Mouse (Mus musculus): ENCODE results near the gene Lrmda. TPM values are rescaled to one million over a fixed set of nuclear protein-coding genes. Genes with fewer than 3 reads are reported as not detected.

Lrmda gene
- 1 to 10 TPM; 3.6 to 4.9 TPM for total RNA-seq (2021)
- long read RNA-seq, experiment 1: 0 reads
- long read RNA-seq, experiment 2, partial matches to known transcripts: 0 of 1 reads
- long read RNA-seq, experiment 2, other reads (novel, unspliced or antisense): 0 of 1 reads

DNA sequence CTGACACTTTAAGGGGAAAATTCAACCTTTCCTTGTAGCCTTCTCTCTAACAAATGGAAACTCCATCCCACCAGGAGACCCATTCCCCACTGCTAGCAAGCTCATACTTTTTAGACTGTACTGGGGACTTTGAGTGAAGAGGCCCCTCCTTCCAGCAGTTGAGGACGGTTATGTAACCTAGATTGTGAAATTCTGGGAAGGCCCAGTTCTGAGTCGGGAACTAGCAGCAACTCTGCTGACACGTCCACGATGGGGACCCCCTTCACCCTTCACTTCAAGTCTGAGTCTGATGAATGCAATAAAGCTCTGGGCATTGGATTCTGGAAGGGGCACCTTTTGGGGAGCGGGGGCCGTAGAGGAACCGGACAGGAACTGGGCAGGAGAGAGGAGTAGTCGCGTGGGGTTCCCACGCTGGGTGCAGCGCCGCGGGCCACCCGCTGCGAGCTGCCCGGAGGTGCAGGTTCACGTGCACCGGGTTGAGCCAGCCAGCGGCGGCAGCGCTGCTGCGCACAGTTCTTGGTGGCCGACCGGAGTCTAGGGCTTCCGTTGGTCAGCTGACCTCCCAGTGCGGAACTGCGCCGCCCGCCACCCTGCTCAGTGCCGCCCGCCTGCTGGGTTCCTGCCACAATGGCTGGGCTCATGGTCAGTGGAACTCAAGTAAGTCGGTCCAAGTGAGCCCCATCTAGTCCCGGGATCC lies at the start of gene Lrmda:
Gene Lrmda, plus strand, starts transcription at position 461 of the 697 bp plus-strand sequence.
- peak; percentile 87 for DNase-seq

DNA sequence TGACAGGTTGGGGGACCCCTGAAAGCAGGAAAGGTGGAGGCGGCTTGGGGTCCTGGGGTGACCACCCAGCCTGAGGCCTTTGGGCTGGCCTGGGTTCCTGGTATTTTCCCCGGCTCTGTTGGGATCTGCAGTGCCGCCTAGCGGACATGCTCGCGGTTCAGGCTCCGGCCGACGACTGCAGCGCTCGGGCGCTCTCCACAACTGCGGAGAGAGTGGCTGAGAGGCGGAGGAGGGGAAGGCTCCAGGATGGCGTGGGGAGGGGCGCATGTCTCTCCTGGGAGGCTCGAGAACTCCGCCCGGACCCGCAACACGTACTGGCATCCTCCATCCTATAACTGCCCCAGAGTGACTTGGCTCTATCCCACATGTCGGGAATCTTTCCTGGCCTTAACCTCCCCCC lies 38.0 kb upstream of the Lrmda start:
- DNase-seq: peak; percentile 90

DNA sequence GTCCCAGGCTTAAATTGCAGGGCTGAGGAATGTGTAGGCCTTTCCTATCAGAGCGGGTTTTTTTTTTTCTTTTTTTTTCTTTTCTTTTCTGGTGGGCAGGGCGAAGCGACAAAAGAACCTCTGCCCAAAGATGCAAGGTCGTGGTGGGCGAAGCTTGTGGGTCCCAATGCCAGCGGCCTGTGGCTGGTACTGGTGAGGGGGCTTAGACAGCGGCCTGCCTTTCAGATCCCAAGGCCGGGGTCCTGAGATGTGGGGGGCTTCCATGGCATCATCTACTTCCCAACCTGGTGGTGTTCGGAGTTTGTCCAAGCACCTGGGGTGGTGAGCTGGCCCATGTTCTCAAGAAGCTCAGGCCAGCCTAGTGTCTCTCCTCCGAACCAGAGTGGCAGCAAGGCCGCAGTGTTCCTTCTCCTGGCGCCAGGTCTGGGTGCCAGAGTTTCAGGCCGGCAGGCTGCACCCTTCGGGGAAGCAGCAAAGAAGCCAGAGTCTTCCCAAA lies 37.4 kb upstream of the Lrmda start:
- no peak for DNase-seq

DNA sequence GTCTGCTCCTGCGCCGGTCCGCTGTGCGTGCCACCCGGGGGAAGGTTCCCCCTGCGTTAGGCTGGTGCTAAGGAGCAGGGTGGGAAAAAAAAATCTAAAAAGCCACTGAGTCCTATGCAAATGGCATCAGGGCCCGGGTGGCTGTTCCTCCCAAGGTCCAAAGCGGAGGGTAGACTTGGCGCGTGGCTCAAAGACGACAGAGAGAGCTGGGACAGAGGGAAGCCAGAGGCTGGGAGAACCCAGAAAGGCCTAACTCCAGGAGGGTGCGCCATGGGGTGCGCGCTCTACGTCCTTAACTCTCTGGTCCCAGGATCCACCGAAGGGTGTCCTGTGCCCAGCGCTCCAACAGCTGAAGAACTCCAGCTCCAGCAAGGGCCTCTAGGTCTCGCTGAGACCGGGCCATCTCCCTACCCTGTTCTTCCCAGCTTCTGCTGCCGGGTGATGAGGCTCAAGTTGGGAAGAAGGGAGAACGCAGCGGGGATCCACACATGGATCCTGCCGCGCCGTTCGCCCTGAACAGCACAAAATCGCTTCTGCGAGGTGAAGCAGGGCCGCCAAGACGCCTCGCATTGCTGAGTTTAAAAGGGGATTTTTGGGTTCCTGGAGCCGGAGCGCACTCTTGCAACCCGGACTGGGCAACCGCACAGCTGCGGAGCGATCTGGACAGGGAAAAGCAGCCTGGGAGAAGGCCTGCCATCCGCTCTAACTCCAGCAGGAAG lies 36.8 kb upstream of the Lrmda start:
- peak; percentile 71 for DNase-seq

DNA sequence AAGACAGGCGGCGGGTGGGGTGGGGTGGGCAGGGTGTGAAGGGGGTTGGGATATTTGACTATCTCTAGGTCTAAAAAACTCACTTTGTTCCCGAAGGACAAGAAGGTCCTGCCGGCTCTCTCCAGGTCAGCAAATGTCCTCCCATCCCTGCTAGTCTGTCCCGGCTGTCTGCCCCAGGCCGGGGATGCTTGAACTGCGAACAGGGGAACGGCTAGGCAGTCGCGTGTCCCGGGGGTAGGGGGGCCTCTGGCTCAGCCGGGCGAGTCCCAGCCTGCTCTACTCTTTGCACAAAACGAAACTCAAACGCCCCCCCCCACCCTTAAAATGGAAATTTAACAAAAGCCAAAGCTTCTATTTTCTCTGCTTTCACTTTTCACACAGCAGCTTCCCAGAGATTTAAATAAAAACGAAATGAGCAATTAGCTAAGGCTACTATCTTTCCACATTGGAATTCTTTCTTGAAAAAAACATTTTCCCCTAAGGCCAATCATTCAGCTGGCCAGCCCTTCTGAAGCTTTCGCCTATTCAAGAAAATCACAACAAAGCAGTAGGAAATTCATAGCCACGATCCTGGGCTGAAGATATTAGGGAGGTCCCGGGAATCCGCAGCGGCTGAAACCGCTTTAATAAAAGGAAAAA lies 36.1 kb upstream of the Lrmda start:
- DNase-seq: peak; percentile 64

DNA sequence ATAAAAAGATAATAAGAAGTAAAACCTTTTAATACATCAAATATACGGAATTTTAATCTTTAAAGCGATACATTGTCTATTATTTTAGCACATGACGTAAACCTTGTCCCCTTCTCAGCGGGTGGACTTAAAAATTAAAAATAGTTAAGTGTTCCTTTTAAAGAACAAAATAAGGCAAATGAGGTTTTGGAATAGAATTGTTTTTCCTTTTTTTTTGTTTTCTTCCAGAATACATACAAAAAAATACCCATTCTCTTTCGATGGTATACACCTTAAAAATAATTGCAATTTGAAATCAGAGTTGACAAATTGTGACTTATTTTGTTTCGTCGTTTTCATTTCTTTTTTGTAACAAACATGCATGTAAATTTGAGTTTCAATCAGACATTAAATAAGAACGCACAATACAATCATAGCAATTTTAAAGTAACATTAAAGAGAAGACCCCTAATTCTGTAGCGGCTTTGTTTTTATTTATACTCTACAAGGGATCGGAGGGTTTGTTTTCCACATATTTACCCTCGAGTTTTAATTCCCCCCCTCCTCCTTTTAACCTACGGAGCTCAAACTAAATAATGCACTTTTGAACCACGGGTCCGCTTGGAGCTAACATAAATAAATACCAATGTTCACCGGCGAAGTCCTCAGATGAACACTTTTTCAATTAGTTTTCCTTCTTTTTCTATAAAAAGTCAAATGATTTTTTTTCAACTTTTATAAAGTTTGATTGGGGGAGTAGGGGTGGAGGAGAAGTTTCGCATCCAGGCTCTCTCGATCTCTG lies 35.4 kb upstream of the Lrmda start:
- no peak for DNase-seq

DNA sequence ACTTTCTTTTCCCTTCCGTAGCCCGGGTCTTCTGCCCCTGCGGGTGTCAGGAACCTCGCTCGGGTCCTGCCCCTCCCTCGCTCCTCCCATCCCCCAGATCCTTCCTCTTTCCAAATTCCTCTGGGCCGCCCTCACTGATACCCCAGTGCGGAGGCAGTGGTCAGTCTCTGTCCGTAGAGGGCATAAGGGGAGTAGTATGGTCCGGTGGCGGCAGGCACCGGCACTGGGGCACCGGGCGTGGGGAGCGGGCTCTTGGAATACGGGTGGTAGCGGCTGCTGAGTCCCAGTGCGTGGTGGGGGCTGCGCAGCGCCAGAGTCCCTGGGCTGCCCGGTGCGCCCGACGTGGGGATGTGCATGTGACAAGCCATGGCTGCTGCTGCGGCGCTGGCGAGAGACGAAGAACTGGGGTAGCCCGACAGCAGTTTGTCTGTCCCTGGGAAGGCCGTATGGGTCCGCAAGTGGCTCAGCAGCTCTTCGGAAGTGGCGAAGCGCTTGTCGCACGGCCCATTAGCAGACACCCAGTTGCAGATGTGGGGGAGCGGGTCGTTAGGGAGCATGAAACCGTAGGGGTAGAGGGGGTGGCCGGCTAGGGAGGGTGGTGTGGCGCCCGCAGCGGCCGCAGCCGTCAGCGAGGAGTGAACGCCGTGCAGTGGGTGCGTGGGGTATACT lies 34.6 kb upstream of the Lrmda start:
- peak; percentile 67 for DNase-seq

DNA sequence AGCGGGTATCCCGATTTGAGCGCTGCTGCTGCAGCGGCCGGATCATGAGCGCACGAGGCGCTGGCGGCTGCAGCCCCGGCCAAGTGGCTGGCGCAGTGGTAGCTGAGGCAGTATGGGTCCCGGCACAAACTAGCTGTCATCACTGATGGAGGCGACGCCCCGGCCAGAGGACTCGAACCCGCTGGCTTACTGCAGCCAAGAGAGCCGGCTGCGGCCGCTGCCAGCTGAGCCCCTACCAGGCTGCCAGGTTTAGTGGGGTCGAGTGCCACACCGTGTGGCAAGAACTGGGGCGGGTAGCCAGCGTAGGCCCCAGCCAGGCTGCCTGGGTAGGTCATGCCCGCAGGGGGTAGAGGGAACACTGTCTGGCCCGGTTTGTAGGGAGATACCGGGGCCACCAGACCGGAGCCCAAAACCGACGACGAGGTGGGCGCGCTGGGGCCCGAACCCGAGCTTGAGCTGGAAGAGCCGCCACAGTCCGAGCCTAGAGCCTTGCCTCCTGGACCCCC lies 34.0 kb upstream of the Lrmda start:
- DNase-seq: peak; percentile 58

DNA sequence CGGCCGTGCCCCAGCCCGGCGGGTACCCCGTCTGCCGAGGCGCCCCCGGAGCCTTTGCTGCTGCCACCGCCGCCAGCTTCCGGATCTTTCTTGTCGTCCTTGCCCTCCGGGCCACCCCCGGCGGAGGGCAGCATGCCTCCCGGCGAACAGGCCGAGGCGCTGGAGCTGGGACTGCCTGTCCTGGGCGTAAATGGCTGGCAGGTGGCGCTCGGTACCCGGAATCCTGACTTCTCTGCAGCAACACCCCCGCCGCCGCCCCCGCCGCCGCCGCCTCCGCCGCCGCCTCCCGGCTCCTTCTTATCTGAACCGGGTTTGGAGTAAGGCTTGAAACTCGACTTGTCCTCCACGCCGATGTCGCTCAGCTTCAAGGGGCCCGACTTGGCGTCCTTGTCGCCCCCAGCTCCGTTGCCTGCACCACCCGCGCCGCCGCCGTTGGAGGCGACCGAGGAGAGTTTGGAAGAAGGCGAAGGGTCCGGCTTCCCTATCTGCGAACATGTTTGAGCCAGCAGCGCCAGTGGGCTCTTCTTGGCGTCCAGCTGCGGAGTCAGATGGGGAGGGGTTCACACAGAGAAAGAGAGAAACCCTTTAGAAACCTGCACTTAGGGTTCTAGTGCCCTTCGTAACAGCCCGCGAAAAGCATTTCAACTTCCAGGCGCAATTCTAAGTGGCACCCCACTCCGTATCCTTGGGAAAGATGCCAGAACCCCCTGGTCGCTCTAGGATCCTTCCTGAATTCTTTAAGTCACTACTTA lies 33.4 kb upstream of the Lrmda start:
- DNase-seq: peak; percentile 90

DNA sequence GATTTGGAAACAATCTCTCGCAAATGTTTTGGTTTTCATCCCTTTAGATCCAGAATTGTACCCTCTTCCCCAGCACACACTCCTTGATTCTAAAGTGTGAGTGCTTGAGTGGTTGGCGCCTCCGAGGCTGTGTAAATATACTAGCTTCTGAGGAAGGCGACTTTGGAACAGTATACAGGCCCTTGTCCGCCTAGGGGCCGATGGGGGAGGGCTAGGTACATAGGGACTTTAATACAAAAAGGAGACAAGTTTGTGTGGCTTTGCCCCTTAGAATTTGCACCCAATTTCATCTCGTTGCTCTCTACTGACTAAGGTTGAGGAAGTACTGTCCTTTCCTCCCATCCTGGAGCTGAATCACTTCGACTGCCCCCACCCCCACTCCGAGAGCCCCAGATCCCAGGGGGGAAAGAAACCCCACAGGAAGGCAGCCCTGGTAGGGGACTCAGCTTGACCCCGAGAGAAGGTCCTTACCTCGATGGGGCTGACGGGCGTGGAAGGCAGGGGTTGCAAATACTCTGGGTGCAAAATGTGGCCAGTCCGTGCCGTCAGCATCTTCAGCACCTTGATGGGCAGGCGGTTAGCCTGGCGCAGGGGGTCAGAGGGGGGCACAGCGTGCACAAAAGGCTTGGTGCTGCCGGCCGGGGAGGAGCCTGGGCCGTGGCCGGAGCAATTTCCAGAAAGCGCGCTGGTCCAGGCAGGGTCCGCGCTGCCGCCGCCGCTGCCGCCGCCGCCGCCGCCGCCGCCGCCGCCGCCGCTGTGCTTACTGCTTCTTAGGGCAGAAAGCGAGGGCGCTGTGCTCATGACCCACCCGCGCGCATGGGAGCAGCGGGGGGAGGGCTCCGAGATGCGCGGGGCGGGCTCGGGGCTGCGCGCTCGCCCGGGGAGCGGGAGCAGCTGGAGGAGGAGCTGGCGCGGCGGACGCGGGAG lies 32.5 kb upstream of the Lrmda start:
- DNase-seq: peak; percentile 73

DNA sequence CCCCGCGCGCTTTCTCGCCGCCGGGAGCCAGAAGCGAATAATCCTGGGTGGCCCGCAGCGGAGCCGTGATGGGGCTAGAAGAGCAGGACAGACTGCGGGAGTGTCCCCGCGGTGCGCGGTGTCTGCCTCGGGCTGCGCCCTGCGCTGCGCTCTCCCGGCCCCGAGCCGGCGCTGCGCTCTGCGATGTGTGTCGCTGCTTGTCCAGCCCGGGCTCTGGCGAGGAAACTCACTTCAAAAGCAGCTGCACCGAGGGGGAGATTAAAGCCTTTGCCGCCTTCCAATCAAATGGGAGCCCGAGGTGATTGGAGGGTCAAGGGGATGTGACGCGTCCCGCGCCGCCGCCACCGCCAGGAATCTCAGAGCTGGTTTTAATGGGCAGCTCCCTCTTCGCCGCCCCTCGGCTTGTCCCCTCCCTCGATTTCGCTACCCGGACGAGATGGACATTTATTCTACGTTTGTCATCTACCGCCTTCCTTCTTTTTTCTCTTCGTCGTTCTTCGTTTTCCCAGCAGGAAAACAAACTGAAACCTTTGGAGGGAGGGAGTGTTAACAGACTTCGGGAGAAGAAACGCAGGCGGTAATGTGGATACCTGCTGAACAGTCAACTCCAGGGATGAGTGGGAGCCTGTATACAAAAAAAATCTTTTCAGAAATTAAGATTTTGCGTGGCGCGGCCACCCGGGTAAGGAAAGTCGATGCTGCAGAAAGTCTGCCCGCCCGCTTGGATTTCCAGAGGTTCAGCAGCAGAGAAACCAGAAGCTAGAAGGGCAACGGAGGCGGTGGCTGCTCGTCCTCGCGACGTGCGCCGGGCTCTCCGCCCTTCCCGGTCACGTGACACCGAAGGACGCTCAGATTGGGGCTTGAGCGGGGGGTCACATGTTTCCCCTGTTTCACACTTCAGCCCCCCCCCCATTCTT lies 31.6 kb upstream of the Lrmda start:
- peak; percentile 97 for DNase-seq

DNA sequence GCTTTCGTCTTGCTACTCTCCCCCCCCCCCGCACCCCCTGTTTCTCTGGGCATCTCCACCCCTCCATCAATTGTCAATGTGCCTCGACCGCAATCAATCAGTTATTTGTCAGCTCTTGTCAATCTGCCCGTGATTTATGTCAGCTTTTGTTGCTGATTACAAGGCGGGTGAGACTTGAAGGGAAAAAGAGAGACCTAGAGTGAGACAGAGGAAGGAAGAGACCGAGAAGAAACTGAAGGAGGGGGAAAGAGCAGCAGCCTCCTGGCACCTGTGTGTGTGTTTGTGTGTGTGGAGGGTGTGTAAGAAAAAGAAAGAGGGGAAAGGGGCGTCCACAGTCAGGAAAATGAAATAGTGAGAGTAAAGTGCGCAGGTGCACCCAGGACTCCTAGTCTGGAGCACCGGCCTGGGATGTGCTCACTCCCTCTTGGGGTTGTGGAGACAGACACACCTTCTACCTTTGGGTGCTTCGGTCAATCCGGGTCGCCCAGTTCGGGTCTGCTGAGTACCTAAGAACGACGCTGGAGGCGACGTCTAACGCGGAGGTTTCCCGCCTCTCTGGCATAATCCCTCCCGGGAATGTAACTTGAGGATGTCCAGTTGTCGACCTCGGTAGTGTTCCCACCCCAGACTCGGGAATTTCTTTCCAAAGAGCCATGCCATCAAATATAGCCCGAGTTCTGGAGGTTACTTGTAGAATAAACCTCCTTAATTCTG lies 30.8 kb upstream of the Lrmda start:
- DNase-seq: peak; percentile 61

DNA sequence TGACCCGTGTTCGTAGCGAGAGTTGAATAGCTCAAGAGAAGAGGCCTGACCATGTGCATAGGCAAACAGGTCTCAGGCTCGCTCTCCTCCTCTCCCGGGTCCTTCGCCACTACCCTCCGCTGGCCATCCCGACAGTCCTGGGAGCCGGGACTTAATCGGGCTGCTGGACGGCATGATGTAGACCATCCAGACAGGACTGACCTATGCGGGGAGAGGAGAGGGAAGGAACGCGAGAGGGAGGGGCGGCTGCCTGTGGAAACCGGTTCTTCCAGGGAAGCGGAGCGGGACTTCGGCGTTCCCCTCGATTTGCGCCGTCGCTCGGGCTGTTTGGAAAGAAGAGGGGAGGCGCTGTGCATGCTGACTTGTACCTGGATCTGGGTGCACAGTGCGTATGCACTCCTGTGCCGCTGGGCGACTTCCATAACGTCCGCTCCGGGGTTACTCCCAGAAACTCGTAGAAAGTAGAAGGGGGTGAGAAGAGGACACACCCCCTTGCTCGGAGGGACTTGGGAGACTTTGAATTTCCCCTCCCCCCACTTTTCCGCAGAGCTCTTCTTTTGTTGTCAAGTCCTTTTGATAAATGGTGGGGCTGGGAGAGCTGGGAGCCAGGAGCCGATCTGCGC lies 30.1 kb upstream of the Lrmda start, which contains the start of gene Zfp503:
Gene Zfp503, minus strand, starts transcription at position 311 of the 623 bp plus-strand sequence.
- peak; percentile 75 for DNase-seq

DNA sequence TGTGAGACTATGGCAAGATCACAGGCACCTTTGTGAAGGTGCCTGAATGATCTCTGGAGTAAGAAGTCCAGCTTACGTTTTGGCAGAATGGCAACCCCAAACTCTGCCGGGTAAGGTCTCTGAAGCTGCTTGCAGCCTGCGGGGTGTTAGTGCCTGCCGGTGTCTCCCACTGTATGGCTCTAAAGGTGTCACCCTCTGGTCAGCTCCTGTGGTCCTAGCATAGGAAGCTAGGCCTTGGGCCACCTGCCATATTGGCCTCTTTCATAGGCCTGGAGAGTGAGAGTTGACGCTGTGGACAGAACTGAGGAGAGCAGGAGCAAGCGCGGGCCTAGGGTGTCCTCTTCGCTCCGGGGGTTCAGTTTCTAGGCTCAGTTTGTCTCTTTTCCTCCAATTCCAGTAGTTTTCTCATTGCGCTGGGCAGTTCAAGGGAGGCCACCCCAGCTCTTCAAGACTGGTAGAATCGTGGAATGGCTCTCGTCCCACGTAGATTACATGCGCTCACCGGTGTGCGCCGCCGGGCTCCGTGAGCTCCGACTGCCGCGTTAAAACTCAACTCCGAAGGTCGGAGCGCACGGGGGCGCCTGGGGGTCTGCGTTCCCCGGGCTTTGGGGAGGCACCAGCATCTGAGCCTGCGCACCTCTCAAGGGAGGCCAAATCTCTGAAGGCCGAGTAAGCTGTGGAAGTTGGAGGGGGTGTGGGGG lies 29.0 kb upstream of the Lrmda start:
- DNase-seq: peak; percentile 56

DNA sequence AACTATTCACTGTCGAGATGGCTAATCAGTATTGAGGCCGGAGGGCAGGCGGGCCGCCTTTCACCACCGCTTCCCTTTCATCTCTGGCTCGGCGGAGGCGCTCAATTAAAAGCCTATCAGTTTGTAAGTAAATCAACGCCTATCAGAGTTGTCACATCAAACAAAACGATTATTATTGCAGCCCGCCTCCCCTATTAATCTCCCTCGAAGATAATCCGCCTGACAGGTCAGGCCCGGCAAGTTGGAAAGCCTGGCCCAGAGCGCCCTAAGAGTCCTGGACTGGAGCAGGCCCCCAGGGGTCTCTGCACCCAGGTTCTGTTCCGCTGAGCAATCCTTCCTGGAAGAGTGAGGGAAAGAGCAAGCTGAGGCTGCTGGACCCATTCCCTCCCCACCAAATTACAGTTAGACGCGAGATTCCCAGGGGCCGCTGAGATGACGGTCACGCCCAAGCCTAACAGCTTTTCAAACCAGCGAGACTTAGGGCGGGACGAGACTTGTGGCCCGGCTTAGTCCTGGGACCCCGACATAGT lies 28.2 kb upstream of the Lrmda start:
- DNase-seq: peak; percentile 80

DNA sequence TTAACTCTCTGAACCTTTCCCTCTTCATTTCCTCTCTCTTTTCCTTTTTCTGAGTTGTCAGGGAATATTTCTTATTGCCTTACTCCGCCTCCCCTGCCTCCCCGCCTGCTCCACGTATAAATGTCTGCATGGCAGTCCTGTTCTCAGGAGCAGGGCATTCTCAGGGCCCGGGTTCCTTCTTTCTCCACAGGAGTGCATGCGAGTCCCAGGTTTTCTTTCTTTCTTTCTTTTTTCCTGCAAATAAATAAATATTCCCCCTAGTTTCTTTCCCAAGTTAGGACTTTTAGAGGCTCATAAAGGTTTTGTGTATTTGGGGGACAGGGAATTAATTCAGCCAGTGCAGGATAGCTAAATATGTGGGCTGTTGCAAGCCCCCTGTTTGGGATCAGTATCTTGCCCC lies 27.7 kb upstream of the Lrmda start:
- peak; percentile 35 for DNase-seq

Data from adrenal gland, postnatal 10 days (tissue).